Mouse (Mus musculus): ENCODE results near the gene Ccdc127.

Ccdc127 gene

DNA sequence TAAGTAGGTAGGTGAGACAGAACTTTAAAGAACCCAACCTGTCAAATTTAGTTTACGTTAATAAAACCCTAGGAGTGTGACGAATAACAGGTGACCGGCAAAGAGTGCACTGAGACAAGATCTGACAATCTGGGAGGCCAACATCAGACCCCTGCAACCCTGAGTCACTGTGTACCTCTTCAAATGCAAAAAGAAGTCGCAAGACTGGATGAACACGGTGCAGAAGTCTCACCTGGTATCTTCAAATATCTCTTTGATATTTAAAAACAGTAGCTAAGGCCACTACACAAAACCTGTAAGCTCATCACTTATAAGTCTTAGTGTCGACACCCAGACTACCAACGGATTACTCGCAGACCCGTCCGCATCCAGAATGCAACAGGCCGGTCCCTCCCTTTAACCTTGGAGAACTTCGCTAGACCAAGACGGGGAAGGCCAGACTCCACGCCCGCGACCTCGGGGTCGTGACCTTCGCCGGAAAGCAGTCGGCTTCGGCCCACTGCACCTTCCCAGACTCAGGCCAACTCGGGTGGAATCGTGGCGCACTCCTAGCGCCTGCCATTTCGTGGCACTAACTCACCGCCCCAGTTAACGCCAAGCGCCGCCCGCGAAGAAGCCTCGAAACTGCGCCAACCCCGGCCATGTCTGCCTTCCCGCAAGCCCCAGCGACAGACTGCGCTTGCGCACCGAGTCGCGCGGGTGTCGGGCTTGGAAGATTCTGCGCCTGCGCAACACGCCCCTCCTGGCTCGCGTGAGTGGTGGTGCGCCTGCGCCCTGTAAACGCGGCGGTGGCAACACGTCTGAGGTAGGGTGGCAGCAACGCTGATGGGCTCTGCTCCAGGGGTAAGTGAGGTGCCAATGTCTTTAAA, at the start of gene Ccdc127, which contains the start of gene Sdha:
Ccdc127 (plus strand) TSS at position 744 of the 869 bp plus-strand sequence.
Sdha (minus strand) TSS at position 715 of the 869 bp plus-strand sequence.
- peak; percentile 92 to 94 for DNase-seq (ENCODE audit: low spot score in 2 of 2)

- DNase-seq (ENCODE audit: low spot score in 2 of 2): peak; percentile 38 to 52
Measured at GRCm38 (mm10) chr13:74300925-74301606, 49.0 kb upstream of the Ccdc127 start.

GRCm38 (mm10) chr13:74301607-74301984, 48.5 kb upstream of the Ccdc127 start:
- peak; percentile 12 to 18 for DNase-seq (ENCODE audit: low spot score in 2 of 2)

- no peak for DNase-seq (ENCODE audit: low spot score in 2 of 2)
Measured at GRCm38 (mm10) chr13:74302050-74303037, 47.8 kb upstream of the Ccdc127 start.

- no peak for DNase-seq (ENCODE audit: low spot score in 2 of 2)
Measured at GRCm38 (mm10) chr13:74305380-74305779, 44.7 kb upstream of the Ccdc127 start.

DNA sequence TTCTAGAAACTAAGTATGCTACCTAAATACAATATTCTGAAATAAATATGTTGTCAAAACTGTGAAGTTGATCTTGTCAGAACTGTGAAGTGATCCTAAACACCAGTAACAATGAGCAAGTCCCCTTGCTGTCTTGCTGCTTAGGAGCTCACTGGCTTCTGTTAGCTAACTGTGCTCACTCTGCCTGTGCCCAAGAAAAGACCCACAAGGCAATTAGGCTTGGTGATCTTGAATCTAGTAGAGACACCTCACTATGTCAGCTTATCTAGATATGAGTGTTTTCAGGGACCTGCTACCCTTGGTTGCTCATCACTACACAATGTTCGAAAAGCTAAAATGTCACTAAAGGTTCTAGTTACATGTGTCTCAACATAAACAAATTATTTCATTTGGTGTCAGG, 44.3 kb upstream of the Ccdc127 start:
- DNase-seq (ENCODE audit: low spot score in 2 of 2): no peak

- DNase-seq (ENCODE audit: low spot score in 2 of 2): no peak
Measured at GRCm38 (mm10) chr13:74314616-74315015, 35.5 kb upstream of the Ccdc127 start.

DNA sequence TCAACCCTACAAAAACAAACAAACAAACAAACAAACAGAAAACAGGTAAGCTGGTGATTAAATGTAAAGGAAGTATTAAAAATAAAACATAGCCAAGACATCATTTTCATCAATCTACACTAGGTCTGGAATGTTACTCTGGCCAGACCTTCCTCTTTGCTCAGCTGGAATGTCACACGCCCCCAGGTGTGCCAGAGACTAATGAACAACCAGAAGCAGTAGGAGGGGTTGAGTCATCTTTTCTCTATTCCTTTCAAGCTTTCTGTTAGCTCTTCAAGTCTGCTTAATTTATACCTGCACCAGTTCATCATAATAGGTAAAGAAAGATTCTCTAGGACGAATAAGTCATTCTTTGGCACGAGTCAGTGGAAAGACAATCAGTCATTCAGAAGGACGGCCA, 33.7 kb upstream of the Ccdc127 start:
- DNase-seq (ENCODE audit: low spot score in 2 of 2): no peak

DNA sequence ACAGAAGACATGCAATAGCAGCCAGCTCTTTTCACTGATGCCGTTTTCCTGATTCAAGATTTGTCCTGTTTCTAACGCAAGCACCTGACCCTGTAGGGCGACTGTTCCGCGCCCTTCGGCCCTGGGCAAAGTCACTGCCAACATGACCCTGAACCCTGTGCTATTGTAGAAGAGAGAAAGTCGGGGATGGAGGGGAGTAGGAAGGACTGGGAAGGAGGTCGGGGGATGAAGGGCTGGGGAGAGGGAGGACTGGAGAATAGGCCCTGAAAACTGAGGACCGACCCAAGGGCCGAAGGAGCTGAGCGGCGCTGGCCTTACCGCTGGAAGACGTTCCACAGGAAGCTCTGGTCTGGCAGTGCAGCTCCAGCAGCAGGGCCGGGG, 33.3 kb upstream of the Ccdc127 start:
- no peak for DNase-seq (ENCODE audit: low spot score in 2 of 2)

GRCm38 (mm10) chr13:74317170-74317849, 32.8 kb upstream of the Ccdc127 start, which contains the start of gene Pdcd6:
Gene Pdcd6, minus strand, starts transcription at chr13:74317580.
- peak; percentile 84 to 95 for DNase-seq (ENCODE audit: low spot score in 2 of 2)

GRCm38 (mm10) chr13:74329321-74329720, 20.8 kb upstream of the Ccdc127 start:
- no peak for DNase-seq (ENCODE audit: low spot score in 2 of 2)

DNA sequence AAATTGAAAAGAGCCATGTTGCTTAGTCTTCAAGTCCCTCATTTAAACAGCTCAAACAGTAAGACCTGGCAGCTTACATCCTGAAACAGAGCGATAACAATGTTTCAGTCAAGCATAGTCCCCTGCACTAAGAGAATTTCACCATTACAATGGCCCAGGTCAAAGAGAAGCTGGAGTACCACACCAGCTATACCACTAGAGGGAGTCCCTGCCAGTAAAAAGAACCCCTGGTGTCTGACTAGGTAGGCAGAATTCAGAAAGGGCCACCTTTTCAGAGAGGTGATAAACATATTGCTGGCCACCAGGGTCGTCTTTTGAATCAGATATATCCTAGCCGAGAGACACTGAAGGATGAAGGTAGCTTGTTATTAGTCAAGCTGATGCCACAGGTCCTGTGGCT, 9.1 kb upstream of the Ccdc127 start:
- no peak for DNase-seq (ENCODE audit: low spot score in 2 of 2)

DNA sequence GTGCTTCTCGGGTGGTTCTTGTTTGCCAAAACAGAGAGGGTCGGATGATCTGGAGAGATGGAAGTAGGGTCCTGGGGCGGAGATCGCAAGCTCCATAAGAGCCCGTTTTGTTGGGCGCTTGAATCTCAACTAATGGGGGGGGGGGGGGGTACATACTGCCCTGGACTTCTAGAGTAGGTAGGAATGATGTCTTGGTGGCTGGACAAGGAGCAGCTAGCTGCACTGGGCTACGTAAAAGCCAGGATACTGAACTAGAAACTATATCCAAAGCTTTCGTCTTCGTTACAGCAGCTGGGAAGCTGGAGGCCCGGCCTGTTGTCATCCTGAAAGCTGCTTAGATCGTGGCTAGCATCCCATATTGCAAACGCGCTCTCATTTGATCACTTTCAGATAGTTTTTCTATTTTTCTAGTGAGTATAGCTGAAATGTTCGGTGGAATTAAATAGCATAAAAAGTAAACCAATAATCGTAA, 362 bp downstream of the Ccdc127 start:
- no peak for DNase-seq (ENCODE audit: low spot score in 2 of 2)

DNA sequence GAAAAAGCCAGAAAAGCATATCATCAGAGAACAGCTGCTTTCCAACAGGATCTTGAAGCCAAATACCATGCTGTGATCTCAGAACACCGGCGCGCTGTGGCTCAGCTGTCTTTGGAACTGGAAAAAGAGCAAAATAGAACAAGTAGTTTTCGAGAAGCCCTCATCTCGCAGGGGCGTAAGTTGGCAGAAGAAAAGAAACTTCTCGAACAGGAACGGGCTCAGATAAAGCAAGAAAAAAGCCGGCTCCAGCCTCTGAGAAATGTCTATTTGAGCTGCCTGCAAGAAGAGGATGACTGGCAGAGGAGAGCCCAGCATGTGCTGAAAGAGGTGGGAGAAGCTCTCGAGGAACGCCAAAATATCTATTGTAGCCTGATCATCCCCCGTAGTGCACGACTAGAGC, 6.4 kb downstream of the Ccdc127 start:
- DNase-seq (ENCODE audit: low spot score in 2 of 2): no peak

DNA sequence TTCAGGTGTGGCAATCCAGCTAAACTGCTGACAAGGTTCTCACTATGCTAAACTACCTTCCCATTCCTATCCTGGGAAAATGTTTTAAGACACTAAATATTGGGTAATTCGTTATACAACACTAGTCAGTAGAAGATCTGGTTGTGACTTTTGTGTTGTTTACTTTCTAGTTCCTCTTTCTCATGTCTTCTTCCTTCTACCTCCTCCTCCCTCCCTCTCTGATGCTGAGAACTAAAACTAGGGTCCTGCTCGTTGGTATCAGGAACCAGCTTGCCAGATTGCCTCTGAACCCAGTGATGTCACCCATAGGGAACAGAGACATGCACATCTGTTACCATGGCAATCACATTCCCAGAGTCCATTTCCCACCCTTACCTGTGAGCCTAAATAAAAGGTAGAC, 12.1 kb downstream of the Ccdc127 start:
- no peak for DNase-seq (ENCODE audit: low spot score in 2 of 2)

- DNase-seq (ENCODE audit: low spot score in 2 of 2): no peak
Measured at GRCm38 (mm10) chr13:74363176-74363858, 13.2 kb downstream of the Ccdc127 start.

DNA sequence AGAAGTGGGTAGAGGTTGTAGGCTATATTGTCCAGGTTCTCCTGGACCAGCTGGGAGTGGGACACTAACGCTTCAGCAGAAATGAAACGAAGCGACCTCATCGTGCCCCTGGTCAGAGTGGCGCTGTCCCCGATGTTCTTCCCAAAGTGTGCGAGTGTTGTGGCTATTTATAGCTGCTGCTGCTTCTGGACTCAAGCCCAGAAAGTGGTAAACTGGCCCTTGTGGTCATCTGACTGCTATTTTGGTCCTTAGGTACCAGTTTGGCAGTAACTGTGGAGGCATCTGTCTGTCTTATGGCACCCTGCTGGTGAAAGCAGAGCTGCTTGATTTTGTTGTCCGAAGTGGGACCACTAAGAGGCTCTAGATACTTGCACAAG, 13.7 kb downstream of the Ccdc127 start, which contains the start of gene Lrrc14b:
Lrrc14b (minus strand) TSS at position 147 of the 377 bp plus-strand sequence.
- DNase-seq (ENCODE audit: low spot score in 2 of 2): no peak

GRCm38 (mm10) chr13:74381533-74382276, 31.6 kb downstream of the Ccdc127 start:
- no peak for DNase-seq (ENCODE audit: low spot score in 2 of 2)

DNA sequence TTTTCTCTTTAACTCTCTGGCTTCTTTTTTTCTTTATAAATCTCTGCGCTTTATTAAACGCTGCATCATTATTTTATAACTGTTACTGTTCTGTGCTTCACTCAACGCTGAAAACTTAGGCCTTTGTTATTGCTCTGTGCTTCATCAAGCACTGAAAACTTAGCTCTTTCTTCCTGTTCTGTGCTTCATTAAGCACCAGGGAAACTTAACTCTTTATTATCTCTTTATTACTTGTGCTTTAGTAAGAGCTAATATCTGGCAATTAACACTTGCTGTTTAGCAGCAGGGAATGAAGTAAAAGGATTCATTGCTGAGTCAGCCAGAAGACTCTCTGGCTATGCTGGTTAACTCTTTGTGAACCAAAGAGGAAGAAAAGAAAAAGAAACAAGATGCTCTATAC, 32.2 kb downstream of the Ccdc127 start:
- no peak for DNase-seq (ENCODE audit: low spot score in 2 of 2)

DNA sequence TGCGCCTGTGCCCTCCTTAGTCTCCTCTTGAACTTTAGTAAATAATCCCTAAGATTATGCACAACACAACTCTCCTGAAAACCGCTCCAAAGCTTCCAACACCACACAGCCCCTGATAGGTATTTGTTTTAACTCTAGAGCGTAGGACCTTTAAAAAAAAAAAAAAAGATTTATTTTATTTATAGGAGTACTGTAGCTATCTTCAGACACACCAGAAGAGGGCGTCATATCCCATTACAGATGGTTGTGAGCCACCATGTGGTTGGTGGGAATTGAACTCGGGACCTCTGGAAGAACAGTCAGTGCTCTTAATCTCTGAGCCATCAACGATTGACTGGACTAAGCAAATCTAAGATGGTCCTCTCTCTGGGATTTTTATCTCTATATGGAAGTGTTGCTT, 39.6 kb downstream of the Ccdc127 start:
- DNase-seq (ENCODE audit: low spot score in 2 of 2): no peak
